Mouse (Mus musculus): Measurements from ENCODE around the gene Arhgap10.
"Not testable (repeated sequence)": the region's sequence is repeated elsewhere in the genome, so short reads cannot be mapped to it uniquely, and the experiment has no call there.

Arhgap10 gene

DNA sequence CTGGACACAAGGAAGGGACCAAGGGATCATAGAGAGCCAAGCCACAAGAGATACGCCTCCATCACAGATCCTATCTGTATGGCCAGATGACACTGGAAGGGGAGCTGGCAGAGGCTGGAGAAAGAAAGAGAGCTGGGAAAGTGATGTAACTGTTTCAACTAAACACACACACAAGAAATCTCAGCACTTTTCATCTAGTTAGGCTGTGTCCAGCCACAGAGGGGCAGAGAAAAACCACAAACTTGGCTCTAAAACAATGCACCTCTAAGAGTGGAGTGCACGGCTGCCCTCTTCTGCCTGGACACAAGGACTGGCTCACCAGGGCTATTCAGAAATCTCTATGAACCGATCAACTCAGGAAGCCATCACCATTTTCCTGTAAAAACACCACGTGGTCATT, 175.6 kb downstream of the Arhgap10 start:
- DNase-seq (ENCODE audit: low spot score) = no peak

DNA sequence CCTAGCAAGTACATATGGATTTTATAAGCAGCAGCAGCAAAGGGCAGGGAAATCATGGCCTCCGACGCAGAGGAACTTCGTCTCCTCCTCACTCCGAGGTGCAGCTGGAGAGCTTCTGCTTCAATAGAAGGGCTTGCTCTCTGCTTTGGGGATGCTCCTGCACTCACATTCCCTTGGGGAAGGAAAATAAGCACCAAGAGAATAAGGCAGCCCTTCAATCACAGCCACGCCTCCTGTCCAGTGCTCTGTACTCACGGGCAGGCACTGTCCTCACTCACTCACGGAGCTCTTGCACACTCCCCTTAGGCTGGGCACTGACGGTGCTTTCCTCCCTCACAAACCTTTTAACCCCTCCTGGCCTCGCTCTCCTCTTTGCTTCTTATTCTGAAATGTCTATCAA, 176.4 kb downstream of the Arhgap10 start:
- DNase-seq (ENCODE audit: low spot score) = no peak

DNA sequence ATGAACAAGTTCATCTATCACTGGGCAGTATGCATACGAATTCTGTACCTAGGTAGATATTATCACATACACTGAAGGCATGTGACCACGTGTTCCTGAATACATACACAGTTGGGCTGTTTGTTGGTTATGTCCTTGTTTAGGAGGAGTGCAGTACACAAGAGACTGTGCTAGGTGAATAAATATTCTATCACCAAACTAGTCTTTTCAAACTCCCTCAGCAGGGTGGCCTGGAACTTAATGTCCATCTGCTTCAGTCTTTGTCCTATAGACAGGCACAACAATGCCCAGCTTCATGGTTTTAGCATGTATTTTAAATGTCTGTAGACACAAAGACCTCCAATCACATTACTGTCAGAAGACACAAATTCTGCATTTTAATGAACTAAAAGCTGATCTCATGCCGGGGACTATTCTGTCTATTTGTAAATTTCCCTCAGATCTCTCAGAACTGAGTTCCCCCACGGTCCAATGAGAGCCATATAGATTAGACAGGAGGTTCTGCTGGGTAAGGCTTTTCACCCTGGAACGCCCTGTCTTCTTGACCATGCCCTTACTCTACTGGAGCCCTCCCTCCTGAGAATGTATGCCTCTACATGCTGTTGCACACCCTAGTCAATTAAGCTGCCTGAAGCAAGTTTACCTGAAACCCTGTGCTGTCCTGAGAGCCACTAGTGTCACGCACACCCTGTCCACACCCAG, 177.6 kb downstream of the Arhgap10 start:
- no peak for DNase-seq (ENCODE audit: low spot score)

DNA sequence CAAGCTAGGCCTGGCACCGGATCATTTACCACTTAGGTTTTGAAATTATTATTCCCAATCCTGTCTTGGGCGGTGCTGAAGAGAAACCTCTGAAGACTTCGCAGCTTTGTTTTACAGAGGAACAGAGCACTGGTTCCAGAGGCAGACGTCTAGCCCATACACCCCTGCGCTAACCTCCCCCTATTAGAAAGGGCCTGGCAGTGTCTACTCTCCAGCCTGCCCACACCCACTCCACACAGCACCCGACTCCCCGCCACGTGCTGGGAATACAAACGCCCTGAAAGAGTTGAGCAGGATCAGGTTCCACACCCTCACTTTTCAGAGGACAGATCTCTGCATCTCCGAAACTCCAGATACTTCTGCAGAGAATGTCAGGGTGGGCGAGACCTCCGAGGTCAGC, 180.5 kb downstream of the Arhgap10 start:
- DNase-seq (ENCODE audit: low spot score) = no peak

DNA sequence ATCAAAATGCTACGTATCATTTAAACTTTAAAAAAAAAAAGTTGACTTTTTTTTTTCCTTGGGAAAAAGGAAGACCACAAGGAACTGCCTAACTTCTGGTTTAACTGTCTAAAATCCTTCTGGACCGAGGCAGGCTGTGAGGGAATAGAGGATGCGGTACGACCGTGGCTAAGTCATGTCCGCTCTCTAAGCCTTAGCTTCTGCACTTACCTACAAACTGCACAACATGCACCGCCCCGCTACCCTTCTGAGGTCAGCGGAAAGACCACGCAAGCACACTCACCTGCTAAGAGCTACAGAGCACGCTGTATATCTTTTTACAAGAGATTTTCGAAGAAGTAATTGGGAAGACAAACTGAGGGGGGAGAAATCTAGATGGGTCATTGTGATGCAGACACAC, 186.6 kb downstream of the Arhgap10 start:
- DNase-seq (ENCODE audit: low spot score) = no peak

DNA sequence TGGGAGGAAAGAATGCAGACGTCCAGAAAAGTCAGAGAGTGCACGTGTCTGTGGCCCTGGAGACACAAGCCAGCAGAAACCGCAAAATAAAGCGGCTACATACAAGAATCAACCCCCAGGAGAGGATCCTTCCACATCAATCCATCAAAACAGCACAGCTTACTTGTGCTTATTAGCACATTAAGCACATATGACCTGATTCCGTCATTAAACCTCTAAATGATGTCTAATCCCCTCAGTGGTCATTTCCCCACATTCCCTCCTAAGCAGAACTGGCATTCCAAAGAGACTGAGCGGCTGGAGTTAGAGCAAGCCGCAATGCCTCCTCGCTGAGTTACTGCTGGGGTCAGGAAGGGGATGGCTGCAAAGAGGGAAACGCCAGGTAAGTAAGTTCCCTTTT, 187.4 kb downstream of the Arhgap10 start:
- no peak for DNase-seq (ENCODE audit: low spot score)

DNA sequence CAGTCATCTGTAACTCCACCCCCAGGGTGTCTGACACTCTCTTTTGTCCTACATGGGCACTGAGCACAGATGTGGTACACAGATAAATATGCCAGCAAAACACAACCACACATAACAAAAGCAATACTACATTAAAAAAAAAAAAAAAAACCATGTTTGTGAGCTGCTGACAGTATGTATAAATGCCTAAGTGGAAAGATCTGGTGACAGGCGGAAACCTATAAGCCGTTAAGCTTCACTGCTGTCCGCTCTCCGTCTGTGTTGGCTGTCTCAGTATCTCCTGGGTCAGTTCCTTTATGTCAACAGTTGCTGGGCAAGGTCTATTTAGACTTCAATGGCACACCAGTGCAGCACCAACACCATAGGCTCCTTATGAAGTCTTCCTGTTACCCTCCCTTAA, 188.0 kb downstream of the Arhgap10 start:
- DNase-seq (ENCODE audit: low spot score) = no peak

DNA sequence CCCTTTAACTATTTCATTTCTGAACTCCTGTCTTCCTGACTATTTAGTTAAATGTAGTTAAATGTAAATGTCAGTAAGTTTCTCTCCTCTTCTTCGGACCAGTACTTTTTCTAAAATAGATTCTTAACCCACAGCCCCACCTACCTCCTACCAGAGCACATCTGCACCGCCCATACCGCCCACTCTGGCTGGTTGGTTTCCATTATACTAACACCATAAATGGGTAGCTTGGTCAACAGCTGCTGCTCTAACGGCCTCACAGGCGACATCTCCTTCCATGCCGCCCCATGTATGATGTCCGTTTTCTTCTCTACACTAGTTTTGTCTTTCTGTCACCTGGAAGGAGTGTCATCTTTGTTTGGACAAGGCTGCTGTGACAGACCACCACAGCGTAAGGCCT, 189.3 kb downstream of the Arhgap10 start:
- DNase-seq (ENCODE audit: low spot score) = no peak

DNA sequence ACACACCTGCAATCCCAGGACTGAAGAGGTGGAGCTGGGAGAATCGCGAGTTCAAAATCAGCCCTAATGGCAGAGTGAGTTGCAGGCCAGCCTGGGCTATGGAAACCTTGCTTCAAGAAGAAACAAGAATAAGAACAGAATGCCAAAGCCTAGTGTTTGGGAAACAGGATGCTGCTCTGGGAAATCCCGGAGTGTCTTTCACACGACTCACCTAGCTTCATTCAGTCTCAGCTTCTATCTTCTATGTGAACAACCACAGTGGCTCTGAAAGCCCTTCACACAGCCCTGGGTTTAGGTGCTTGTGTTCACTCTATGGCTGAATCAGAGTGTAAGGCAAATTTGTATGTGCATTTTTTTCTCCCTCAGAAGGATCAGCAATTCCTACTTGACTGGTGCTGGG, 190.4 kb downstream of the Arhgap10 start:
- no peak for DNase-seq (ENCODE audit: low spot score)

DNA sequence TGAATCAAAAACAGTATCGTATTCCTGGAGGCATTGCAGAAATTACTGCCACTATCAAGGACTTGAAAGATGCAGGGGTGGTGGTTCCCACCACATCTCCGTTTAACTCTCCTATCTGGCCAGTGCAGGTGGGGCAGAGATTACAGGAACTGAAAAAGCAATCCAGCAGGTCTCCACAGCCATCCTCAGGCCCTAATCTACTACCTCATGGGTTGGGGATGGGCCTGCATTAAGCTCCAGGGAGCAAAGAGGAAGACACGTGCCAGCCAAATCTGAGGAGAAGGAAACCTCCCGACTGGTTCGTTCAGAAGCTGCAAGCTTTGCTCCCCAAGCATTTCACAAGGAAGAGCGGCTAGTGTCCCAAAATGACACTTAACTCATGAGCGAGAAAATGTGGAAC, 195.0 kb downstream of the Arhgap10 start:
- not testable (repeated sequence) for DNase-seq (ENCODE audit: low spot score)

DNA sequence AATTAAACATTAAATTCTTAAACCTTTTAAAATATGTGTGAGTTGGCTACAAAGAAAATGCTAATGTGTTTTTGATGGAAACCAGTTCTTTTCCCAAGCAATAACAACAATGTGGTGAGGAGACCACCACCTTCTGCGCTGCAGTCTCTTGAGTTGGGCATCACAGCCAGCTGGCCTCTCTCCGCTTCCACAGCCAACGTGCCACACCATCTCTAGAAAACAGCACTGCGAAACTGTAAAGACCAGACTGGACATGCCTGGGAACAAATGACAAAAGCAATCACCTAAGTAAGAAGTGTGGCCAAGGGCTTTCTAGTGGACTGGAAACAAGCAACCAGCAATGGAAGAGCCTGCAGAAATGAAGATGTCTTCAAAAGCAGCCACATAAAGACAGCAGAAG, 195.9 kb downstream of the Arhgap10 start:
- no peak for DNase-seq (ENCODE audit: low spot score)

DNA sequence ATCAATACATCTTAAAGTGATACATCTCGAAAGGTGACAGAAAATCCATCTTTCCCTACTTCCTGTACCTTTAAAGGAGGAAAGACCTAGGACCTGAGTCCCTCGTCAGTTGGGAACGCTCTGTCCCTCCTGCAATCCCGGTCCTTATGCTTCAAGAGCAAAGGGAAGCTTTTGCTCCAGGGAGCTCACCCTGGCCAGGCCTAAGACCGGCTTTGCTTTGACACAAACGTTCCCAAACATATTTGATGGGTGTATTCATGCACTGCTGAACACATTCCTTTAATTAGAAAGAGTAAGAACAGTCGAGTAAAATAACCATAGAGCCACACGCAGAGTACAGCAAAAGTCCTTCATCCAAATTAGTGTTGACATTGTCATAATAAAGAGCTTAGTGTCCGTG, 199.2 kb downstream of the Arhgap10 start:
- DNase-seq (ENCODE audit: low spot score) = no peak

DNA sequence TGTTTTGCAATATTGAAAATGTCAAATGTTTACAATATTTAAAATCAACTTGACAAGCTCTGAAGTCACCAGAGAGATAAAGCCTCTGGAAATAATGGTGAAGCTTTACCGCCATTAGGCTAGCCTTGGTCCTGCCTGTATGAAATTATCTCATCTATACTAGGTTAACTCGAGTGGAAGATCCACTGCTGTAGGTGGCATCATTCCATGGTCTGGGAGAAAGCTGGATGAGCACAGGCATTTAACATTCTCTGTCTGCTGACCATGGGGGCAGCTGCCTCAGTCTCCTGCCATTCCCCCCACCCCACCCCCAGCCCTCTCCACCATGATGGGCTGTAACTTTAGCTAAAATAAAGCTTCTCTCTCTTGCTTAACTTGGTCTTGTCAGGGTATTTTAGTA, 200.0 kb downstream of the Arhgap10 start:
- no peak for DNase-seq (ENCODE audit: low spot score)

DNA sequence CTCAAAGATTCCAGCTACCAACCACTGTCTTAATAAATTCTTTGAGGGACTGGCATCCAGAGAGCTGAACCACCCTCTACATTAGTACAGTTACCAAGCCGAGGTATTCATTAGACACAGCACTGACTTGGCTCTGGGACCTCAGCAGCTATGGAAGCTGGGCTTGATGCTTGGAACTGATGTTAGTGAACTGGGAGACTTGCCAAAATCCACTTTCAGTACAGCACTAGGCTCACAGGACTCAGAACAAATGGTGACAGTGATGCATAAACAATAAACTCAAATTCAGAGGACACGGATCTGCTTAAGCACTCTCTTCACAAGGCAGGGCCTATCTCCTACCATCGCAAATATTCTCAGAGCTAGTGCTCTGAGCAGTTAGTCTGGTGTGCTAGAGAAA, 204.8 kb downstream of the Arhgap10 start:
- DNase-seq (ENCODE audit: low spot score) = no peak

DNA sequence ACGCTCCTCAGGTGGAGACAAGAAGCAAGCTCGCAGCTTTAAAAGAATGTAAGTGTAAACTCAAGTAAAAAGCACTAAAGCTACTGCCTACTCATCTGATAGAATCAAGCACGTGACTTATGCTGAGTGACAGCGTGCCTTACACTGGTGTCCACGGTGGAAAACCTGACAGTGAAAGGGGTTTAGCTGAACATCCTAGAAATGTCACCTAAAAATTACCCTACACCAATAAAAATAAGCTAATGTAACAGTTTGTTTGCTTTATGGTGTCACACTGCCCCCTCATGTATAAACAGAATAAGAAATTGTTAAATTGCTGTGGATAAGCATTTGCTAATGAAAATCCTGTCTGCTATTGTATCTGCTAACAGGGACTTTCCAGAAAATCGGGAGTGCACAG, 206.0 kb downstream of the Arhgap10 start:
- DNase-seq (ENCODE audit: low spot score) = no peak

DNA sequence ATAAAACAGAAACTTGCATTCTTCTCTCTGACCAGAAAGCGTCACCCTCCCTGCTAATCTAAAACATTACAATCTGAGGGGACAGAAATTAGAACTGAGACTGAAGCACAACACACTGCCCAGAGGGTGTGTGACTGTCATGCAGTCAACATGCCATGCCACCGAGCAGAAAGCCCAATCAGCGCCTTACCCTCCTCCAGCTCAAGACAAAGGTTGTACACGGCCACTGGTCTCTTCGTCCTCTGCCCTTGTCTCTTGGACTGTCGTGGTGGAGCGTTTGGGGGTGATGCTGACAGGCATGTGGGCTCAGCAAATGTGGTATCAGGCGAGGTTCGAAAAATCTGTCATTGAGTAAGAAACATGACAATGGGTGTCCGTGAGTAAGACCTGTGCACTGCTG, 207.2 kb downstream of the Arhgap10 start:
- DNase-seq (ENCODE audit: low spot score) = no peak

DNA sequence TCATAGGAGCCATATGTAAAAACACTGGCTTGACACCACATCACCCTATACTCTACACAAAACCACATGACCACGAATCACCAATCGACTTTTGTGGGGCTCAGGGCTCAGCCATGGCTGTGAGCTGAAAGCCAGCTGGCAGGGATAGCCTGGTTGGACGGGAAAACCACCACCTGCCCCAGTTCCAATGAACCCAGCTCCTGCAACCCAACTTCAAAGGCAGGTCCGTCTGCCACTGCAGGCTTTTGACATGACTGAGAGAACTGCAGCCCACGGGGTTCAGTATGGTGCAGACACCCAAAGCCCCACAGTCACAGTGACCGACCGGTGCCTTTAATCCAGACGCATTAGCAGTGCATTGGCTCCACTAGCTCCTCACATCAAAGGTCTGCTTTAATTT, 207.7 kb downstream of the Arhgap10 start:
- DNase-seq (ENCODE audit: low spot score) = no peak

DNA sequence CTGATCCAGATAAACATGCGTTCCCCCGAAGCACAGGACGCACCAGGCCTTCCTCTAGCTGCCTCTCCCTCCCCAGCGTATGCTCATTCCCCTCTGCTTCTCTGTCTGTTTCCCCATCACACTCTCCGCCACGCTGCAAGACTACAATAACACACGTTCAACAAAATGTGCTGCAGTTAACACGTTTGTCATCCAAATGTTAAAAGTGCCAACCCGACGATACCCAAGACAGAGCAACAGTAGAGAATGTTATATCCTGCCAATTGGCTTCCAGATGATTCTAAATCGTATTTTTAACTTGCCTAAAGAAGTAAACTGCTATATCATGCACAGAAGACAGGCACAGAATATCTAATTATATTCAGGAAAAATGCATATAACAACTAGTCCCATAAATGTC, 223.2 kb downstream of the Arhgap10 start:
- DNase-seq (ENCODE audit: low spot score) = no peak

DNA sequence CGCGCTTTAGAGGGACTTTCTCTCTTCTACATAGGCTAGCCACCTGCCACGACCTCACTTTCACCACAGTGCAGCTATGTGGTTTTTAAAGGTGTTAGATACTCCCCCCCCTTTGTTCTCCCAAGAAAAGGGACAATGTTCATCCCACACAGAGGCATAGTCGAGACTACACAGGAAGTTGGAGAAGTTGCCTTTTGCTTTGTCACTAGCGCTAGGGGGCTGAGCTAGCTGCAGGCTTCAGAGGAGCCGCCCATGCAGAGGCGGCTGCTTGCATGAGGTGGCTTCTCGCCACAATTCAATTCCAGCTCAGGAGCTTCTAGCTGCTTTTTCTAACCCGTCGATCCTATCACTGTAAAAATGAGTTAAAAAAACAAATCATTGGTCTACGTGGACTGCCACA, 225.1 kb downstream of the Arhgap10 start:
- DNase-seq (ENCODE audit: low spot score) = no peak

DNA sequence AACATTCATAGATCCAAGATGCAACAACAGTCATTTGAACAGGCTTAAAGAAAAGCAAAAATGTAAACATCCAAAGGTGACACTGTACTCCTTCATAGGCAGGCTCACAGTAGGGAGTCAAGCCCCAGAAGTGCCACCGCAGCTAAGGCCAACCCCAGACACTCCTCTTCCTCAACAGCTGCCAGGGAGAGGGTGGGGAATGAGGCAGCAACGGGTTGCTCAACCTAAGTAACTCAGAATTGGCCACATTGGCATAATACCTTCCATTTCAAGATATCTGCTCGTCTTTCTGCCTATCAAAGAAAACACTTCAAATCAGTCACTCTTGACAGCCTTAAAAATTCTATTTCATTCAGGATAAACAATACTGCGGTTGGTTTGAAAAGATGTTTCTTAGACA, 225.6 kb downstream of the Arhgap10 start:
- DNase-seq (ENCODE audit: low spot score) = no peak

DNA sequence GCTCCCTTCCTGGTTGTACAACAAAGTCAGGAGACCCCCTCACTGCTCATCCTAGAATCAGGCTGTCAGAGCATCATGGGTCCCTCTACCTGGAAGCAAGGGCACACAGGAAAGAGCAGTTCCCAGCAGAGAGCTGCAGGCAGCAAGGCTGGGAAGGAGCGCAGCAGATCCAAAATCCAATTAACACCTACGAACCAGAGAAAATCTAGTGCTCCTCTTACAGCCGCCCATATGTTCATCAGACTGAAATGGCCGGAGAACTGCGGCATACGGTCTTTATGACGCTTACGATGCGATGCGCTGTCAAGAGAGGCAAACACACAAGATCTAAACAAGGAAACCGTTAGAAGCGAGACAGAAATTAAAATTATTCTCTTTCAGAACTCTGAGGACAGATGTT, 229.3 kb downstream of the Arhgap10 start:
- DNase-seq (ENCODE audit: low spot score) = no peak

DNA sequence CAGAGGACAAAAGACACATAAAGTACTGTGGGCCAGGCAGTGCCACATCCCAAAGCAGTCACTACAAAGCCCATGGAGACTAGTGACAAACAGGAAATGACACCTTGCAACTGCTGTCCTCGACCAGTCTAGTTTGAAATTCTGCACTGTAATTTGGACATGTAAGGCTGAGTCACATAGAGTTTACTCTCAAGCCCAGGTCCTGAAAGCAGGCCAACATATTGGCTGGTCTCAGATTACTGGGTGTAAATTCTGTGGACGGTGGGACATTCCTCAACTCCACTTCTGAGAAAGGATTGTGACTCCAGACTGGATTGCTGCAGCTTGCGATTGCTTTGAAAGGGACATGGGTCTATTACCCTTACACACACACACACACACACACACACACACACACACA, 229.7 kb downstream of the Arhgap10 start:
- no peak for DNase-seq (ENCODE audit: low spot score)

DNA sequence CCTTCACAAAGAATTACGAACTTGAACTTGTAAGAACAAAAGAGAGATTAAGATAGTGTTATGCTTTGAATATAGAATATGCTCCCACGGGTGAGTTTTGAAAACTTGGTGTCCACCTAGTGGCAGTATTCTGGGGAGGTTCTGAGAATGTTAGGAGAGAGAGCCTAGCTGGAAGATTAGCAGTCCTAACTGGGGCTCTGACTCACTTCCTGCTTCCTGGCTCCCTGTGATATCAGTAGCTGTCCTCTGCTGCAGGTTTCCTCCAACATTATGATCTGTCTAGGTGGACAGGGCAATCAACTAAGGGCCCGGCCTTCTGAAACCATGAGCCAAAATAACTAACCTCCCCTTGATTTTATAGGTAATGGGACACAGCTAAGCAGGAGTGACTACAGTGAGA, 233.3 kb downstream of the Arhgap10 start:
- DNase-seq (ENCODE audit: low spot score) = no peak

DNA sequence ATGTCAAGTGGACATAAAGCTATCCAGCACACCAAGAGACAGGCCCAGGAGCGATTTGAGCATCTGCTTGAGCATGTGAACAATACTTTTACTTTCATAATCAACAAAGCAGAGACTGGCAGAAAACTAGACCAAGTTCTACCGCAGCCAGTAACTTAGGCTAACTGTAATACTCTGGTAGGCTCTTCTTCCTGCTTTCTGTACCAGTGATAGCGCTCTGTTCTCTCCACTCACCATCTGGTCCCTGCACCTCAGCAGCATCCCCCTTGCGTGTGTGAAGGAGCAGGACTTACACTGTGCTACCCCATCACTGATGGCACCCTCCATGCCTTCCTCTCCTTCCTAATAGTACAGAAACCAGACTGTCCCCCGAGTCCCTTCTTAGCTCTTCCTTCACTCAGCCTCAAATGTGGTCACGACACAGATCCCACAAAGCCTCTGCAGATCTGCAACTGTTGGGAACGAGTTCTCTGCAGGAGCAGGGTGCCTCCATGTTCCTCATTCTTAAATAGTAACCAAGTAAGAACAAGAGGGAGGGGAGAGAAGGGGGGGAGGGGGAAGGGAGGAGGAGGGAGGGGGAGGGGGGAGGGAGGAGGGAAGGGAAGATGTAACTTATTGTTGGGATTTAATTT, 235.0 kb downstream of the Arhgap10 start:
- DNase-seq (ENCODE audit: low spot score) = no peak

Measured in ovary, postnatal 10 days (tissue).